Mouse (Mus musculus) B cell, adult 62 days (primary cell): ENCODE results near the gene Snd1. TPM values are rescaled to one million over a fixed set of nuclear protein-coding genes. Genes with fewer than 3 reads are reported as not detected.

Experiments
- total RNA-seq: library from RNA; stranded (reverse); gene quantifications from 4 replicates; pipeline ENCODE4 v1.2.4, GENCODE M21; 2023

Snd1 gene
- total RNA-seq = 97.7 to 106 TPM (median 99.8 TPM) in 4 replicates

DNA sequence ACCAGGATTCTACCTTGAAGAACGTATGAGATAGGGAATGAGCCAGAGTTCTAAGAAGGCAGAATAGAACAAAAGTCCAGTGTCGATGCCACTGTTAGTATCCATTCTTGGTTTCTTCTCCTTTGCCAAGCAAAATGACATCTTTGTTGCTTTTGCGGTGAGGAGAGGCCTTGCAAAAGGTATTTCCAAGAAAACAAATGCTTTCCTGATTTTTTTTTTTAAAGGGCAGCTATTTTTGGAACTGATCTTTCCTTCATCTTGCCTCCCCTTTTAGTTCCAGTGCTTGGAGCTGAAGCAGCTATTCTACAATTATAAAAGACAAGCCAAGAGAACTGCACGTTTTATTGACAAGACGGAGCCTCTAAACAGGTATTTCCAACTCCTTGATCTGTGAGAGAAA, at the start of gene Snd1:
Gene Snd1, plus strand, starts transcription at position 301 of the 400 bp plus-strand sequence.

DNA sequence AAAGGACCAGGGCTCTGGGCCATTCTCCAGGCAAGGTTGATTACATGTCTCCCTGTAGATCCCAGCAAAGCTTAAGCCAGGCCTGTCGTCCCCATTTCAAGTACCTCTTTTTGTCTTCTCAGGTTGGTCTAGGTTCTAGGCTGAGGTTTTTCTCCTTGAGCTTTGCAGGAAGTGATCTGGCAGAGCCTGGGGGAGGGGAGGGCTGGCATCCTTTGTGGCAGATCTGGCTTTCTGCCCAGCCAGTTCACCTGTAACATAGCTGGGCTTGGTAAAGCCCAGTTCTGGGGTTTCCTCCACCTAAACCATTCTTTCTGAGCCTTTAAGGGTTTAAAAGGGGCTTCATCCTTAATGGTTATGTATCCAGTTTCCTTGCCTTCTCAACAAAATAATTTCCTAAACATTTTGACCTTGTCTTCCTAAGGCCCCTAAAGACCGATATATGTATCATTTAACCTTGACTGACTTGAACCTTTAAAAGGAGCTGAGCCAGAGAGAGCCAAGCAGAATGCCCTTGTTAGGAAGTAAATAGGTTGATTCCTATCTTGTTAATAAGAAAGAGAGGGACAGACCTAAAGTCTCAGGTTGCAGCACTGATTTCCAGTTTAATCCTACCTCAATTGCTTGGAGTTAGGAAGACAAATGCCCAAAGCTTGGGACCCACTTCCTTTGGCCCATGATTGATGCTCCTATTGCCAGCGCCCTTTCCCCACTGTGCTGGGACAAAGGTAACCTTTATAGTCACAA, 47.7 kb upstream of the Snd1 start, which contains the start of gene Fscn3:
Gene Fscn3, plus strand, starts transcription at position 694 of the 744 bp plus-strand sequence.

DNA sequence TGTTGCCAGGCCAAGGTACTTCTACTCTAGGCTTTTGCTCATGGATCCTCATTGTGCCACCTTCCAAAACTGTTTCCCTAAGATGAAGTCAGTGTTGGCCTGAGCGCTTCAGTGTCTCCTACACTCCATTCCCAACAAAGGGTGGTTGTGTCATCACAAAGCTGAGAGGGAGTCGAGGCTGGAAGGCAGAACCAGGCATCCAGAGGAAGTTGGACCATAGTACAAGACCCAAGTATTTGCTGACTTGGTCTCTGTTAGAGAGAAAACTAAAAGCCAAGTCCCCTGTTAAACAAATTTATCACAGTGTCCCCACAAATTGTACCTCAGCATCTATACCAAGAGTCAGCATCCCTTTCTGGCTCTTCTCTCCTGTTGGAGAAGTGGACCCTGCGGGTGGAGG, 46.6 kb upstream of the Snd1 start, which contains the start of gene Gcc1:
Gene Gcc1, minus strand, starts transcription at position 101 of the 400 bp plus-strand sequence.

DNA sequence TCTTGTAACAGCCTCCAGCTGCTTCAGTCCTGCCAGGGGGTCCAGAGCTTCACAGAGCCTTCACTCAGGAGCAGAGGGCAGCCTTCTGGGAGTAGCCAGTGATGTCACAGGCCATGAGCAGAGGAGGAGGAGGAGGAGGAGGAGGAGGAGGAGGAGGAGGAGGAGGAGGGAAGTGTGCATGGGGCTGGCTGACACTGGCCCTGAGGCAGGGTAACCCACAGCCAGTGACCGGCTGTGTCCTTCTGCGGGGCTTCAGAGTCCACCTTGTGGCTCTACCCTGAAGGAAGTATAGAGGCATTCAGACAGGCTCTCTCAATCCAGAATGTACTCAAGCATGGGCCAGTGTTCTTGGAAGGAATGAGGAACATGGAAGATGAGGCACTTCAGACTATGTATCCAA, 25.7 kb upstream of the Snd1 start, which contains the start of gene Pax4:
Gene Pax4, minus strand, starts transcription at position 101 of the 400 bp plus-strand sequence.

DNA sequence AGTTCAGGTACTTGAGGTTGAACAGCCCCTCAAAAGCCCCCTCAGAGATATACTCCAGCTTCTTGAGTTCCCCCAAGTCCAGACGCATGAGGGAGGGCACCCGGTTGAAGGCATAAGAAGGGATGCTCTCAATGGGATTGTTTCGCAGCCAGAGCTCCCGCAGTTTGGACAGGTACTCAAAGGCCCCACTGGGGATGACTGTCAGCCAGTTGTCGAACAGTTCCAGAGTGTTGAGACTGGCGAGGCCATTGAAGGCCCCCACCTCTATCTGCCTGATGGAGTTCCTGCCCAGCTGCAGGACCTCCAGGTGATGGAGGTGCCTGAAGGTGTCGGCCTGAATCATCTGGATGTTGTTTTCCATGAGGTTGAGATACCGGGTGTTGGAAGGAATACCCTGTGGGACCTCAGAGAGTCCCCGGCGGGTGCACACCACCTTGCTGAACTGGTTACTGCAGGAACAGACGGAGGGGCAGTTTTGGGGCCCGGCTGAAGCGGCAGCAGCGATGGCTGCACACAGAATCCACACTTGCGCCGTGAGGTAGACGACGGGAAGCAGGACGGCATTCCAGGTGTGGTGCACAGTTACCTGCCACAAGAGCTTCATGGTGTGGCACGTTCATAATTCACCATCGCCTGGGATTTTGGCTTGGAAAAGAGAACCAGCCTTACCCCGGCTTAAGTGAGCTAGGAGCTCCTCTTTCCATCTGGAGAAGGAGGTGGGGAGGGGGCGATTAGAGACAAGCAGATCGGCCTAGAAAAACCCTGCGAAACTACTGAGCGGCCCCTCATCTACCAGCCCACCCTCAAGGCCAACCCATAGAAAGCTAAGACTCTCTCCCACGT, 356.3 kb downstream of the Snd1 start, which contains the start of gene Lrrc4:
Gene Lrrc4, minus strand, starts transcription at position 737 of the 843 bp plus-strand sequence.

Other genes starting within 250 kb of the Snd1 start
- gene Zfp800, start 77.1 kb upstream of the Snd1 start, total RNA-seq = 56.7 to 63.6 TPM (median 59.5 TPM) in 4 replicates
- 103 to 113 TPM (median 105 TPM) in 4 replicates for gene Arf5, start 51.6 kb upstream of the Snd1 start, total RNA-seq
- gene Fscn3, start 47.4 kb upstream of the Snd1 start, total RNA-seq = 0.28 to 0.60 TPM (median 0.39 TPM) in 3 of 4 replicates, not detected in the other
- 18.8 to 23.5 TPM (median 21.1 TPM) in 4 replicates for gene Gcc1, start 46.7 kb upstream of the Snd1 start, total RNA-seq
- gene Pax4, start 25.8 kb upstream of the Snd1 start, total RNA-seq = not detected in 4 replicates